Mouse (Mus musculus): Measurements from ENCODE around the gene Saxo1.

The Saxo1 gene

GRCm38 (mm10) chr4:86527162-86528136 is 30.7 kb downstream of the Saxo1 start:
- DNase-seq = no peak

DNA sequence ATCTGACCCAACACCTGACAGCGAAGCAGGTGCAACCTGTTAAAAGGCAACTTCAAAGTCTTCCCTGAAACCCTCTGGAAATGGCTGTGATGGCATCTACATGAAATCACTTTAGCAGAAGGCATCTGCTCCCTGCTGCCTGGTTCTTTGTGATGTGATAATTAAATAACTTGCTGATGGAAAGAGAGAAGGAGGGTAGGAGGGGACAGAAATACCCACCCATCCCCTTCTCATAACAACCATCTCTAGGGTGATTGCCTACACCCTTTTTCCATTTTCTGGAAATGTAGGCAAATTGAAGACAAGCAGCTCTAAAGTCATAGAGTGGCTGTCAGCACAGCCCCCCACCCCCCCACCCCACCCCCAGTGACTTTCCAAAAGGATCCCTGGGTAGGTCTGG is 33.6 kb downstream of the Saxo1 start:
- no peak for DNase-seq

- DNase-seq = no peak
These were observed 34.4 kb downstream of the Saxo1 start for GRCm38 (mm10) chr4:86523771-86524170.

- DNase-seq = no peak
These were observed 37.4 kb downstream of the Saxo1 start for GRCm38 (mm10) chr4:86520695-86521094.

GRCm38 (mm10) chr4:86519953-86520352 is 38.2 kb downstream of the Saxo1 start:
- no peak for DNase-seq

- DNase-seq = no peak
These were observed 53.5 kb downstream of the Saxo1 start for GRCm38 (mm10) chr4:86504656-86505055.

- DNase-seq = no peak
These were observed 58.6 kb downstream of the Saxo1 start for GRCm38 (mm10) chr4:86499561-86499960.

DNA sequence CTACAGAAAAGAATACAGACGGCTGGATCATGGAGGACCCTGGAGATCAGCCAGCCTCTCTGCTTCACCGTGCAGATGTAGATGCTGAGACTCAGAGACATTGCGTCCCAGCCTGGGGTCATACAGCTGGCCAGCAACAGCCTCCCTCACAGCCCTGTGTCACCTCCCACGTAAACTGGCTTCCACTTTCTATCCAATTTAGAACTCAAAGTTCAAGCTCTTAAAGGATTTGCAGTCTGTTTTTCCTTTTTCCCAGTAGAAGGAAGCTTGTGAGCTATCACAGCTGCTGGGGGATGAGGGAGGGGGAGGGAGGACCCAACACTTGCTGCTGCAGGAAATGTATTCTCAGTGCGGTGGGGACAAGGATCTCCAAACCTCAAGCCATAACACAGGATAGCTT is 59.4 kb downstream of the Saxo1 start:
- no peak for DNase-seq

DNA sequence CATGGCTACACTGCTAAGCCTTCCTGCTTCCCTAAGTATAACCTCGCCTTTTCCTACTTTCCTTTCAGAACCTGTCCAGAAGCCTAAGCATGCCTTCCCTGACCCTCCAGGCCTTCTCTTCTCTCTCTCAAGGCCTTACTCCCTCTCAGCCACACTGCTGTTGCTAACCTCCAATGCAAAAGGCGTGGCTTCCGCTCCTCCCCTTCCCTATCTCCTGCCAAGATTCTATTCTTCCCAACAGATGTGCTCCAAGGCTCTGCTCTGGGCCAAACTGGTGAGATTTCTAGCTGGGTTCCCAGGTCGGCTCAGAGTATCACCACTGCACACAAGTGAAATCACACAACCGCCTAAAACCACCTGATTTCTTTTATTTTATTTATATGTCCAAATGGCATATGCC is 69.0 kb downstream of the Saxo1 start:
- no peak for DNase-seq

- DNase-seq = no peak
These were observed 71.2 kb downstream of the Saxo1 start for GRCm38 (mm10) chr4:86486901-86487300.

- DNase-seq = no peak
These were observed 71.6 kb downstream of the Saxo1 start for GRCm38 (mm10) chr4:86486491-86486890.

- no peak for DNase-seq
These were observed 73.1 kb downstream of the Saxo1 start for GRCm38 (mm10) chr4:86485052-86485451.

DNA sequence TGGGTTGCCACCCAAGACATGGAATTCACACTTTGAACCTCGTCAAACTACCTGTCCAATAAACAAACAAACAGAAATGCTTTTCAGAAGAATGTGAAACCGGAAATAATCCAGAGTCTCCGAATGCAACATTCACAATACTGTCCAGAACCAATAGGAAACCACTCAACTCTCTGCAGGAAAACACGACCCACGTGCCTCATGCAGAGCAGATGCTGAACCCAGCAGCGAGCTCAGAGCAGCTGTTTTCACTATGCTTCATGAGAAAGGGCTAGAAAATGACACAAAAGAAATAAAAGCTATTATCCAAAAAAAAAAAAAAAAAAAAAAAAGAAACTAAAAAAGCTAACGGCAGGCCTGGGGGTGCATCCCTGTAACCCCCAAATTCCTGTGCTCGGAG is 74.4 kb downstream of the Saxo1 start:
- DNase-seq = no peak

DNA sequence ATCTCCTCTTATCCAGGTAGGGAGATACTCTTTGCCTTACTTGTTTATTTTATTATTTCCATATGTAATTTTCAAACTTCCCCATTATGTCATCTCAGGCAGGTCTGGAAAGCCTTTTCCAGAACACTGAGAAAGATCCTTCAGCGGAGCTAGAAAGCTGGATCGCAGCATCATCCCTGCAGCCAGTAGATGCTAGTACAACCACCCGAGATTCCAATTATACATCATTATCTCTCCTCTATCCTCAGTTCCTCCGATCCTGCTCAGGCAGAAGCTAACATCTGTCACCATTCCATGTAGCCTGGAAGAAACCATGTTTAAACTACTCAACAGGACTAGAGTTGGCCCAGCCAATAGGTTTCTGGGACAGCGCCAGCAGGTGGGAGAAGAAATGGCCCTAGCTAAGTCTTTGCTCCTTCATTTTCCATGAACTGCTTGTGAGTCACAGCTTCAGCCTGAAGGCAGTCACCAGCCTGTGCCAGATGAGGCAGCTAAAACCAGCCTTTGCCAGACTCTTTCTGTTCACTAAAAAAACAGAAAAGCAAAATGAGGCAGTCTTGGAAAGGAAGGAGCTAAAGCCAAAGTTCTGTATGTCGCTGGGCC is 75.0 kb downstream of the Saxo1 start:
- no peak for DNase-seq

DNA sequence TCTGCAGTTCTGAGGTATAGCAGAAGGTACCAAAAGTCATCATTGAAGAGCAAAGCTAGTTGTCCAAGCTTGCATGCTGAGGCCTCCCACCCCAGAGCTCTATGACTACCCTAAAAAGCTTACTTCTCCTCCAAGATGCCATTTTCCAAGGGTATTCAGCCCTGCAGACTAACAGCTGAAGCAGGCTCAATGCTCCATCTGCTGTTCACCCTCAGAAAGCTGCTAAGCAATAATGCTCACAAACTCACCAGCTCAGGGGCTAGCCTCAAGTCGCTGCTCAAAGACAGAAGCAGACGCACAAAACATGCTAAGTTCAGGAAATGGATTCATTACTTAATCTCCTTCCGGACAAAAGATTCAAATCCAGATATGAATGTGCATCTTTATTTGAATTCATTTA is 77.2 kb downstream of the Saxo1 start:
- no peak for DNase-seq

- DNase-seq = no peak
These were observed 93.3 kb downstream of the Saxo1 start for GRCm38 (mm10) chr4:86464808-86465207.

DNA sequence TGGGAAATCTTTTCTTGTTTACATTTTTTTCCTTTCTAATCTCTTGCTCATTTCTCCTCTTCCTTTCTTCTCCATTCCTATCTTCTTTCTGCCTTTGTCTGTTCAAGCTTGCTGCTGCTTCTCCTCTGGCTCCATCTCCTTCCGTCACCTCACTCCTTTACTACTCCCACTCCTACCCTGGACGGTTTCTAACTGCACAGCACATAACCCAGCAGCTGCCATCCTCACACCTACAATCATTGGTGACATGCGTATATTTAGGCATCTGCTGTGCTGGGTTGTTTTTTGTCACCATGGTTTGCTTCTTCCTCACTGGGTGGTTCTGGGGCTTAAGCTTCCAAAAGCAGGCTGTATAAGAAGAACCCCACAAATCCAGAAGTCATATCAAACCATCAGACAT is 107.7 kb downstream of the Saxo1 start:
- DNase-seq = no peak

DNA sequence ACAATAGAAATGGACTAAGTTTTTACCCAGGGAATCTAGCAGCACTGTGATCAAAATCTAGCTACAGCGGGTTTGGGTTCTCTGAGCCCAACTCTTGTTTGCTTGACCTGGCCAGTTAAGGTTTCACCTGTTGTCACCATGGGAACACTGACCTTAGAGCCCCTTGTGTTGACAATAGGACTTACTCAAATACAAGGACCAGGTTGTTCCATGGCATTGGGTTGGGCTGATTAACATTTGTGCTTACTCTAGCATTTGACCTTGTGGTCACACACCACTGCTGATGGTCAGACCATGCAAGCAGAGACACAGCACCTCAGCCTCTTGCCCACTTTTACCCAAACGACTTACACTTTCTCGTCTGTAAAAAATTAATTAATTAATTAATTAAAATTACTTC is 121.8 kb downstream of the Saxo1 start:
- no peak for DNase-seq

DNA sequence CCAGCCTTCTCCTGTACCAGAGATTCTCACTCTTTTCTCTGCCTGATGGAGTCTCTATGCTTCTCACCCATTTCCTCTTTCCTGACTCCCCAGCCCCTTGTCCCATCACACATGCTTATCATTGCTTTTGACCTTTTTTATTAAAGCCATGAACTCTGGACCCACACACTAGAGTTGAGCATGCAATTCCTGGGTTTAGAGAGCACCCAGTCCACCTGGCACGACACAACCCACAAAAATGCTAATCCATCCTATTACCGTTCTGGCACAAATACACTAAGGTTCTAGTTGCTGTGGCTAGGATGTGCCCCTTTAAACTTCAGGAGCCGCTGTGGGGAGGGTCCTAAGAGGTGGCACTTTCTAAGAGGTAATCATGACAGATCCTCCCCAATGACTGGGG is 122.5 kb downstream of the Saxo1 start:
- DNase-seq = no peak

DNA sequence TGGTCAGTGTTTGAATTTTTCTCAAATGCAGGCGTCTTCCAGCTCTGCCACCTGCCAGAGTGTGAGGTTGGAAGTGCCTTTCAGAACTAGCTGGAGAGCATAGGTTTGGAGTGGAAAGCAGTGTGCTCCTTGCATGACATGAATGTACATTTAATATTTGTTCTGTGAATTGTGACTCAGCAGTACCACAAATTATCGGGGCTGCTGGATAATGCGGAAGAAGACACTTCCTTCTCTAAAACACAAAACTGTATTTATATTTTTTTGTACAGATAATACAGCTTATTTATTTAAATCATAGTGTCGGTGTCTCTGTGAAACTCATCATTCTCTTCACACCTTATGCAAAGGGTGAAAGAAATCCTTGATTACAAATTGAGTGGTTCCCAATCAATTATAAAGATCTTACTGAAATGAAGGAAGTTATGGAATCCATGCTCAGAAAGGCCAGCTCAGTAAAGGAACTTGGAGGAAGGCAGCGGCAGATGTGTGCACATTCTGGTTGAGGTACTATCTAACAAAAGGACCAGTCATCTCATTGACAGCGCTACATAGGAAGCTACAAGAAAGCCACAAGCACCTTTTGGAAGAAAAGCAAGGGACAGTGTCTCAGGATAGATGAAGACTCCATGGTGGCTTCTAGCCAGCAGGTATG is 129.9 kb downstream of the Saxo1 start:
- no peak for DNase-seq

GRCm38 (mm10) chr4:86427312-86427711 is 130.8 kb downstream of the Saxo1 start:
- no peak for DNase-seq

DNA sequence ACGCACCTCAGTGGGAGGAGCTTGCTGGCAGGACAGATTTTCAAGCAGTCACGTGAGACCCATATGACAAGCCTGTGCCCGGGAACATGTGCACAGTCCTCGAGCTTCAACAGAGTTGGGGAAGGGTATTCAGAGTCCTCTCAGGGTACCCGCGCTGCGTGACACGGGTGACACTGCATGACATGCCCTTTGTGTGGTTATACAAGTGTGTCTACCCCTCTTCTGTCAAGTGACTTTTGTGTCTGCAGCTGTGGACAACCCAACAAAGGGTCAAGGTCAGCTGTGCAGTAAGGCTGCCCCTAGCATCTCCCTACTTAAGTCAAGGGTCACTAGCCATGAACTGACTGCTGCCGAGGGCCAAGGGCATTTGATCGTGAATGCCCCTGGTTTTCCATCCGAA is 131.6 kb downstream of the Saxo1 start:
- no peak for DNase-seq

DNA sequence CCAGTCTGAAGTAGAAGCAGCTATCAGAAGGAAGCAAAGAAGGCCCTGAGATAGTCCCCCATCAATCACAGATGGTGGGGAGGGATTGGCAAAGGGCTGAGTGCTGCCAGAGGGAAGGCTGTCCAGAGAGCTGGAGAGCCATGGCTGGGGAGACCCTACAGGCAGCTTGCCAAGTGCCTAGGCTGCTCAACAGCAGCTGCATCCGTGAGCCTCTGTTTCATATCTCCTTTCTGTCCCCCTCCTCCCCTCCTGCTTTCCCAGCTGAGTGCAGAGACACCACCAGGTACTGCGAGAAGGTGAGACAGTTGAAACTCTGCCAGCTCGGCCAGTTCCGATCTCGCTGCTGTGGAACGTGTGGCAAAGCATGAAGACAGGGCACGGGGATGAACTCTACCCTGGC is 132.5 kb downstream of the Saxo1 start:
- DNase-seq = no peak

DNA sequence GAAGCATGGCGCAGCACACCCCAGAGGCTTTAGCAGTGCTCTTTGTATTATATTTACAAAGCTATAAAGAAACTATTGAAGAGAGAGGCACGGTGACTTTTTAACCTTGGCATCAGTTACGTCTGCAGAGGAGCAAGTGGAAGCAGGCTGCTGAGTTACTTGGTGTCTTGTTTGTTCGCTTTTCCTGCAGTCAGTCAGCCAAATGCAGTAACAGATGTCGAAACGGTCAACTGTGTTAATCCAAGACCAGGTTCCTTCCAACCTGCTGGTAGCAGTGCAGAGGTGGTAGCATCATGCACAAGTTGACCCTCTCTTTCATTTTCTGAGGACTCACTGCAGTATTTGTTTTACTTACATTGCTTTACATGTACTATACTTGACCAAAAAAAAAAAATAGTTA is 135.5 kb downstream of the Saxo1 start:
- DNase-seq = no peak
